Mouse (Mus musculus) c-Kit-positive CD71-positive TER-119-negative erythroid progenitor cells, embryonic 14.5 days (primary cell): Measurements from ENCODE around the gene Dcaf10.
A peak's percentile ranks its signal among the peaks of the same experiment; 100 is the strongest.
"Not testable (repeated sequence)": the region's sequence is repeated elsewhere in the genome, so short reads cannot be mapped to it uniquely, and the experiment has no call there.

Experiments used
- DNase-seq: peaks from one replicate; pipeline ENCODE4 v3.0.0-alpha.2; 2013; ENCODE audit warnings: low read depth

The Dcaf10 gene

DNA sequence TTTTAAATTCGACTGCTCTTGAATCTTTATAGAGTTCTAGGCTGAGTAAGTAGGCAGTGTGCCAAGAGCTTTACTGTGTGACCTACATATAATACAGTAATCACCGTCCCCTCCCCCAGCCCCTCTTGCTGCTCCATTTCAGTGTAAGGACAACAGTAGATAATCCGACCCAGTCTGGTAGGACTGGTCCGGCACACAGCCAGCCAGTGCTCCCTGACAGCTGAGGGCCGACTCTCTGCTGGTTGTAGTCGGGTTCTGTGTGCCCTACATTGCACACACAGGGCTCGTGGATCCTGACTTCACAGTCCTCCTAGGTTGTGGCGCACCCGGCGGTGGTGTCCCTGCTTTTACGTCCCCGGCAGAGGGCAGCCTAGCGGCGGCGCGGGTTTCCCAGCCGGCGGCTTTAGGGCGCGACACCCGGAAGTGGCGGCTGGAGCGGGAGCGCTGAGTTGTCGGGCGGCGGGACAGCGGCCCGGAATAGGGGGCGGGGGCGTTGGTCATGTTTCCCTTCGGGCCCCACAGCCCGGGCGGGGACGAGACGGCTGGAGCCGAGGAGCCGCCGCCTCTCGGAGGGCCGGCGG lies at the start of gene Dcaf10:
Gene Dcaf10, plus strand, starts transcription at position 433 of the 581 bp plus-strand sequence.
- peak; percentile 83 for DNase-seq

DNA sequence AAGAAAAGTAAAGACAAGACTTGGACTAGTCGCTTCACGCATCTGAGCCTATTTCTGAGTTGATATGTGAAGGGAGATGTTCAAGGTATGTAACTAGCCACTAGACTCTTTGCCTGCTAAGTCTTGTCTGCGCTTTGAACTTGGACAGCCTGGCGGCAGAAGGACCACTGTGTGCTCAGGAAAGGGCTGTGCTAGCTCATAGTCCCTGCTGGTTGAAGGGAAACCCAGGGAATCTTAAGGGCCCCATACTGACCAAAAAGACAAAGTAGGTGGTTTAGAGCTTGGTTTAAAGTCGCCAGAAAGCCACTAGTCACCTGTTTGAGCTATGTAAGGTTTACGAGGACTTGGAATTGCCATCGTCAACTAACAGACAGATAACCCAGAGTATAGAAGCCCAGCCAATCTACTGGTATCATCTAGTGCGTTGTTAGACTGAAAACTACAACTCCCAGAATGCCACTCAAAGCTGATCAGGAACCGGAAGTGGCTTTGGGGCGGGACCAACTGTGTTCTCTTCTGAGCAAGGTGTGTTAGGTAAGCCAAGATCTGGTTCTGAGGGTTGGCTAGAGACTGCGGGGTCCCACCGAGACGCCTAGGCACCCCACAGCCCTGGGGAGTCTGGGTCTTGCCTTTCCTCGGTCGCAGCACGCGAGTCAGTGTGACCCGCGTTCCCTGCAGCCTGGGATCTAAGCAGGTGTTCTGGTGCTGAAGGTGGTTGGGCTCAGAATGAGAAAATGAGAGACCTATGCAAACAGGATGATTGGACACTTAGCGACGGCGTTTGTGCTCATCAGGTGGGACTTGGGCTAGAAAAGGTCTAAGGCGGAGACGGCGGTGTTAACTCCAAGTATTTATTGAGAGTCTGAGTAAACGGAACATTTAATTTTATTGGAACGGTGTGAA lies 45.0 kb upstream of the Dcaf10 start, which contains the start of gene Trmt10b:
Gene Trmt10b, plus strand, starts transcription at position 466 of the 903 bp plus-strand sequence.
- DNase-seq, result peak; percentile 75

DNA sequence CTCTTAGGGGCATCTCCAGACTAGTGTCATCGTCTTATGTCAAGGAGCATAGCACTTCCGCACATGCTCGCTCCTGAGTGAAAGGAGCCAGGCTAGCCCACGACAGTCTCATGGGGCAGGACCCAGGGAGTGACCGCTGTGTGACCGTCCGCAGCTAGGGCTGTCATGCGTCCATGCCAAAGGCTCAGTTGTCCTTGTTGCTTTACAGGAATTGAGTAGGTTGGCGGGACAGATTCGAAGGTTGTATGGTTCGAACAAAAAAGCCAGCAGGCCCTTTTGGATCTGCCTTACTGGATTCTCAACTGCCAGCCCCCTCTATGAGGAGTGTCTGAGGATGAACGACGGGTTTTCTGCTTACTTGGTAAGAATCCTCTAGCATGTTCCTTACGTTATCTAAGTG lies 36.4 kb upstream of the Dcaf10 start:
- DNase-seq, result no peak

DNA sequence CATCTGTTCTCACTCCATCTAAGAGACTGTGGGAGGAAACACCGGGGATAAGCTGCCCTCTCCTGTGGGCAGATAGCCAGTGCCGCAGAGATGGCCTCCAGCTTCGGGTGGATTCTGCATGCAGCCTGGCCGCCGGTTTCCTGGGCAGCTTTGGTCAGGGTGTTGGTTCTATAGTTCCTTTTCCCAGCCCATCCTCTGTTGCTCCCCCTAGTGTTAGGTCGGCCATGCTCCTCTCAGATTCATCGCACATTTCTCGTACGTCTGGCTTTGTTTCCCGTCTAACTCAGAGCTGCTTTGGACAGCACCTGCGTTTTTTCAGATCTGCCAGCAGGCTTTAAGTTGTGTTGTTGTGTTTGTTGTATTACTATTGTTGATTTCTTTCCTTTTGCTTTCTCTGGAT lies 33.9 kb upstream of the Dcaf10 start:
- no peak for DNase-seq

DNA sequence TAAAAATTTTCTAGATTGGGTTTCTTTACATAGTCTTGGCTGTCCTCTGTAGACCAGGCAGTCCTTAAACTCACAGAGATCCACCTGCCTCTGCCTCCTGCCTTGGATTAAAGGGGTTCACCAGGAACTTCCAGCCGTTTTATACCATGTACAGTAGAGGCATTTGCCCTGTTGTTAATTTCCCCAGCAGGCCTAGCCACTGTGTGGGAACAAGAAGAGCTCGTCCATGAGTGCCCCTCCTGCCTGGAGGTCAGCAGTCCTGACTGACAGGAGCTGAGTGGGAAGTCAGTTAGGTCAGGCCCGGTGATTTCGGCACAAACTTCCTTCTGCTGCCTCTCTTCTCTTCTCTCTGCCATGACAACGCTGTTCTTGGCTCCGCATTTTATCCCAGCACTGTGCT lies 33.3 kb upstream of the Dcaf10 start:
- no peak for DNase-seq

DNA sequence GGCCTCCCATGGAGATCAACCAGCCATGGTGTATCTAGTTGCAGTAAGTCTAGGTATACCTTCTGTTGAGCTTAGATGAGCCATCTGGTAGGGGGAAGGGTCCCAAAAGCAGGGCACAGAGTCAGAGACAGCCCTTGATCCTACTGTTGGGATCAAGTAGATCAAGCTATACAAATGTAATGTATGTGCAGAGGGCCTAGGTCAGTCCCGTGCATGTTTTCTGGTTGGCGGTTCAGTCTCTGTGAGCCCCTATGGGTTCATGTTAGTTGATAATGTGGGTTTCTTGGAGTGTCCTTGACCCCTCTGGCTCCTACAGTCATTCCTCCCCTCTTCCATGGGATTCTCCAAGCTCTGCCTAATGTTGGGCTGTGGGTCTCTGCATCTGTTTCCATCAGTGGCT lies 30.8 kb upstream of the Dcaf10 start:
- no peak for DNase-seq

DNA sequence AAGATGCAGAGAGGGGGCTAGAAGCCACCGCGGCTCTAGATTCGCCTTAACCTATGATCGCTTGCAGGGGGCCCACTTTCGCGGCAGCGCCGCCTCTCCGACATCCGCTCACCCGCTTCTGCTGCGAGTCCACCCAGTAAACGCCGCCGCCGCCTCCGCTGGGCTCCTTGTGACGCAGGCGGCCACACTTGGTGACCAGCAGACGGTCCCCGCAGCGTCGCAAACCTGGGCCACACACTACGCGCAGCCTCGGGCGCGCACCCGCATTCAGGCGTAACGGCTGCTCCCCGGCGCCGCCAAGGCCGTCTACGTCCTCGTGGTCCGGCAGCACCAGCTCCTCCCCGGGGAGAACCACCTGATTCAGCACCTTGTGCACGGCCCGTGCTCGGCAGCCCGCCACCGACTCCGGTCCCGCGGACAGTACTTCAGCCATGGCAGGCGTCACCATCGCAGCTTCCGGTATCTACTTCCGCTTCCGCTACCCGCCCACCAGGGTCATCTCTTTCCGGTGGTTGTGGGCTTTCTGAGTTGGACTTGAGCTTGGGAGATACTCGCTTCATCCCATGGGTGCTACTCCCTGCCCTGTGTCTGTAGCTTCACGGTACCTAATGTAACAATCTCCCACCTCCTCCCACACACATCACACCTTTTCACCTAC lies 21.6 kb upstream of the Dcaf10 start:
- DNase-seq, result peak; percentile 62

DNA sequence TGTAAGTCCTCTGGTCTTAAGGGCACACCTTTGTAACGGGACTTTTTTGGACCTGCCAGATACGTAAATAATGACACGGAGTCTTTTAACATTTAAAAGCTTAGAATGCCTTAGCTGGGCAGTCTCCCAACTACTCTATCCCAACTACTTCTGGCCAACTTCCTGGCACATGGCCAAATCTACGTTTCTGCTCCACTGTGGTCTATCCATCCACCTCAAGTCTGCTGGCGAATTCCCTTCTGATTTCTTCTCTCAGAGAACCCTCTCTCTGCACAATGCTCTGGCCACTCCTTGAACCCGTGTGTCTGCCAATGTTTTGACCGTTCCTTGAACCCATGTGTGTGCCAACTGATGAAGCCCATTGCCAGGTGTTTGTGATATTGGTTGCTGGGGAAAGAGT lies 10.8 kb upstream of the Dcaf10 start:
- DNase-seq, result no peak

DNA sequence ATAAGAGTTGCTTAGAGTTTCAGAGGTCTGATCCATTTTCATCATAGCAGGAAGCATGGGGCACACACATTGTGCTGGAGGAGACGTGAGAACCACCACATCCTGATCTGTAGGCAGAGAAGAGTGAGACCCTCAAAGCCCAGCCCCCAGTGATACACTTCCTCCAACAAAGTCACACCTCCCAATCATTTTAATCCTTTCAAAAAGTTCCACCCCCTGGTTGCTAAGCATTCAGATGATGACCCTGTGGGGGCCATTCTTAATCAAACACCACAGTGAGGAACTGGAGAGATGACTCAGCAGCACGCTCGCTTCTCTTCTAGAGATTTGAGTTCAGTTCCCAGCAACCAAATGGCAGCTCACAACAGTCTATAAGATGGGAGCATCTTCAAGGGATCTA lies 9.4 kb upstream of the Dcaf10 start:
- DNase-seq, result no peak

DNA sequence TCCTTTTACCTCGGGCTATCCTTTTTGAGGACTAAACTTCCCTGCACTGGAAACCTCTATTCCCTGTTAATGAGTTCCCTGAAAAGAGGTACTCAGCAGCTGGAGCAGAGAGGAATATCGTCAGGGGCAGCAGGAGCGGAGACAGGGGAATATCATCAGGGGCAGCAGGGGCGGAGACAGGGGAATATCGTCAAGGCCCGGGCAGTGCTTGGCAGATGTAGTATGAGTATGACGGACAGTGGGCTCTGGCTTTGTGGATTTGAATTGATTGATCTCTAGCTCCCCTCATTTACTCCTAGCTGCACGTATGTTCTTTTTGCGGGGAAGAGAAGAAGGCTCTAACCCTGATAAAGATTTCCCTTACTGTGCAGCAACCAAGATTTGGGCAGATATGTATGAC lies 675 bp upstream of the Dcaf10 start:
- DNase-seq, result no peak

DNA sequence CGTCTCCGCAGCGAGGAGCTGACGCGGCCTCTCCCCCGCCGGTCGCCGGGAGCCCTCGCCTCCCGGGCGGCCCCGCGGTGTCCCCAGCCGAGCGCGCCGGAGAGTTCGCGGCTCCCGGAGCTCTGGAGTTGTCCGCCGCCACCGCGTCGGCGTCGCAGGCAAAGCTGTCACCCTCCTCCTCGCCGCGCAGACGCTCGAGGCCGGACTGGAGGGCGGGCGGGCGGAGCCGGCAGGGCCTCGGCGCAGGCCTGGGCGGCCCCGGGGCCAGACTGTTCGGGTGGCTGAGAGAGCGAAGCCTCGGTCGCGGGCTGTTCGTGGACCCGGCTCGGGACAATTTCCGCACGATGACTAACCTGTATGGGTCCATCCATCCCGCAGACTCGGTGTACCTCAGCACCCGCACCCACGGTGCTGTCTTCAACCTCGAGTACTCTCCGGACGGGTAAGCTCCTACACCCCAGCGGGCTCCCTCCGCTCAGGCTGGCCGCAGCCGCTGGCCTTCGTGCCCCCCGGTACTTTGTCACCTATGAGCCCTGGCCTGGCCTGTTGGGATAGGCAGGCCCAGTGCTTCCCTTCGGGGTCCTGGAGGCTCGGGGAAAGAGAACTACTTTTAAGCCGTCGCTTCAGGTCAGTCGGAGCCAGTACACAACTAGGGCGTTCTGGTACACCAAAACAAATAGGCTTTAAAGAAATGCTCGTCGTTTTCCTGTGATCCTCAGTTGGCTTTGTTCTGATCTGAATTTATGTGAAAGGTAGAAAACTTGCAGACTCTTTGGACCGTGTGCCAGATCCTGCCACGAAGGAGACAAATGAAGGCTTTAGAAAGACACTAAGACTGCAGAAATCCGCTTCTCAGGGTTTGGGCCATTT lies 620 bp downstream of the Dcaf10 start, which contains the start of gene Exosc3:
Gene Exosc3, minus strand, starts transcription at position 447 of the 870 bp plus-strand sequence.
- DNase-seq, result peak; percentile 31

DNA sequence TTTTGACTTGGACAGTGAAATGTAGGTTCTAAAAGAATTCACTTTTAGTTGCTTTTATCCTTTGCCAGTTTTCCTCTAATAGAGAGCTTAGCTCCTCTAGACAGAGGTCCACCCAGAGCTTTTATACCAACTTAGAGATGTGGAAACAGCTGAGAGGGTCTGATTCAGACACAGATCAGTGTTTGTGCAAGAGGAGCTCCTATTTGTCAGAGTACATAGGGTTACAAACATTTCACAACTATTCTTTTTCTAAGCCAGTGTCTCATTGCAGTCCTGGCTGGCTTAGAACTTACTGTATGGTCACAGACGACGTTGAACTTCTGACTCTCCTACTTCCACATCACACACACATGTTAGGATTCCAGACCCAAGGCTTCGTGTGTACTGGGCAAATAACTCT lies 14.8 kb downstream of the Dcaf10 start:
- no peak for DNase-seq

DNA sequence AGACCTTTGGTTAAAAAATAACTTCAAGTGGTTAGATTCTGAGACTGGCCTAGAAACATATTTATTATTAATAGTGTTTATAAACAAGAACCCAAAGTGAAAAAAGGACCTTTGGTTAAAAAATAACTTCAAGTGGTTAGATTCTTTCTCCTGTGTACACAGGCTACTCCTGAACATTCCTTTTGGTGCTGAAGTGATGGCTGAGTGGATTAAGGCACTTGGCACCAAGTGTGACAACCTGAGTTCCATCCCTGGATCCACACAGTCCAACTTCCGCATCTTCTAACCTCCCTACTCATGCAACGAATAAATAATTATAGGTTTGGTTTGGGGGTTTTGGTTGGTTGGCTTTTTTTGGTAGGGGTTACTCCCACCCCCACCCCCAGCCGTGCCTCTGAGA lies 29.4 kb downstream of the Dcaf10 start:
- DNase-seq, result no peak

DNA sequence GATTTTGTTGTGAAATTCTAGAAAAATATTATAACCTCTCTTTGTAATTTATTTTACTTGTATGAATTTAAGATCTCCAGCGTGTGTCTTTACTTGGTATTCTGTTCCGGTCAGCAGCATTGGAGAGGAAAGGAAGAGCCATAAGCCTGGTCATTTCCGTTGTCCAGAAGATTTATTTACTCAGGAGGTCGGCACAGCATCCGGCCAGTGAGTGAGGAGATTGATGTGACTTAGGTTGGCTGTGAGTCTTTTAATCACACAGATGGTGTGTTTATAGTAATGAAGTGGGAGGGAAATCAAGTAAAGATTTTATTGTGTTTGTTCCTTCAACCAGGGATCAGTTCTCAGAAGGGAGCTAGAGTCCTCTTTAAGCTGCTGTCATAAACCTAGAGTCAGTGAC lies 33.0 kb downstream of the Dcaf10 start:
- DNase-seq, result no peak

DNA sequence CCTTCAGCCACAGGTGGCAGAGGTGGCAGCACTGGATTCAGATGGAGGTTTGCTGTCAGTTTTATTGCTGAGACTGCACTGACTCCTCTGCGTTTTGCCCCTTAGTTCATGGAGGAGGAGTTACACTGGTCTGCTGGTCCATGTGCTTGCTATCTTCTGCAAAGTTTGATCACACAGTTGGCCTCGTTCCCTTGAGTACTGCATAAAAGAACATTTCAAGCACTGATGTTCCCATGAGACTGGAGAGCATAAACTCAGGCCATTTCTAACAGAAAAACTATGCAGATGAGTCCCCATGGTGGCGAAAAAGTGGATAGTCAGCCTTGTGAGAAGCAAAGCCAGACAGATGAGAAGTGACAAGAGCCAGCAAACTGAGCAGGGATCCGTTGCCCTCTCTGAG lies 34.7 kb downstream of the Dcaf10 start:
- no peak for DNase-seq

DNA sequence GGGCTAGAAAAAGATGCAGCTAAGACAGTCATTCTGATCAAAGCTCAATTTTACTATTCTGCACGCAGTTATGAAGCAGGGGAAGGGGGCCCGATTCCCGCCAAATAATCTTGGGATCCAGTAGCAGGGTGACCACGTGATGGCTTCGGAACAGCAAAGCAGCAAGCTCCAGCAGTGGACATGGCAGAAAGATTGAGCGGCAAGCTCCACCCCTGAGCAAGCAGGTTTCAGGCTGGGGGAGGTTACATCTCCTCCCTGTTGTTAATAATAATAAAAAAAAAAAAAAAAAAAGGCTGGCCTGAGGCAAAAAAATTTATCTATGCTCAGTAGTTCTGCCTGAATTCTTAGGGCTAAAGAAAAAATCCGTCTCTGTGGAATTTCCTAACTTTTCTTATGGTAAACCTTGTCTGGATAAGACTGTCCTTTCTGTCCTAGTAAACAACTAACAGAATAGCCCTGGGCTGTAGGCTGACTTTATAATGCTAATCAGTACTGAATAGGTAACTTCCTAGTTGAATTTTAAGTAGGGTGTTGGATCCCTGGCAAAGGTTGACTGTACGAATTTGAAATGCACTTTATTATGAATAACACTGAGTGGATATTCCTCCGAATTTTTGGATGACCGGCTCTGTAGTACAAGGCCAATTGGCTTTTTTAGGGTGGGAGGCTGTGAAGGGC lies 39.1 kb downstream of the Dcaf10 start:
- not testable (repeated sequence) for DNase-seq

DNA sequence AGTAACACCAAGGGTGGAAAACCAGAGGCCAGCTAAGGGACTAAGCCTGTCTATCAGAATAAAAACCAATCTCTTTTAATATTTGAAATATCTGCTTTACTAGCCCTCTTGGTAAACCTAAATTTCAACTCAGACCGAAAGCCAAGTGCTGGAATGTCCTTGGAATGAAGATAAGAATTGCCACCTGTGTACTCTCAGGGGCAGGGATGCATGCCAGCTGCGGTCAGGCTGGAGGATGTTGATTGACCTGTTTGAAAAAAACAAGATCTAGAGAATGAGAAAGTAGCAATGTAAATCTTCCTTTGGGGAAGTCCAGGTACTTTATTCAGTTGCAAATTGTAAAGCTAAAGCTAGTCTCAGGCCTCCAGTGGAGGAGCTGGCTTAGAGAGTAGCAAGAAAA lies 40.2 kb downstream of the Dcaf10 start:
- DNase-seq, result not testable (repeated sequence)

DNA sequence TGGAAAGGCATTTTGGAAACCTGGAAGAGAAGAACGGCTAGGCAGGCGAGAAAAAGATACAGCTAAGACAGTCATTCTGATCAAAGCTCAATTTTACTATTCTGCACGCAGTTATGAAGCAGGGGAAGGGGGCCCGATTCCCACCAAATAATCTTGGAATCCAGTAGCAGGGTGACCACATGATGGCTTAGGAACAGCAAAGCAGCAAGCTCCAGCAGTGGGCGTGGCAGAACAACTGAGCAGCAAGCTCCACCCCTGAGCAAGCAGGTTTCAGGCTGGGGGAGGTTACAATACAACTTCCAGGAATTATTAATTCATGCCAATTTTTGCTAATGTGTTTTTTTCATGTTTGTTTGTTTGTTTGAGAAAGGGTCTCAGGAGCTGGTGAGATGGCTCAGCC lies 45.4 kb downstream of the Dcaf10 start:
- not testable (repeated sequence) for DNase-seq

DNA sequence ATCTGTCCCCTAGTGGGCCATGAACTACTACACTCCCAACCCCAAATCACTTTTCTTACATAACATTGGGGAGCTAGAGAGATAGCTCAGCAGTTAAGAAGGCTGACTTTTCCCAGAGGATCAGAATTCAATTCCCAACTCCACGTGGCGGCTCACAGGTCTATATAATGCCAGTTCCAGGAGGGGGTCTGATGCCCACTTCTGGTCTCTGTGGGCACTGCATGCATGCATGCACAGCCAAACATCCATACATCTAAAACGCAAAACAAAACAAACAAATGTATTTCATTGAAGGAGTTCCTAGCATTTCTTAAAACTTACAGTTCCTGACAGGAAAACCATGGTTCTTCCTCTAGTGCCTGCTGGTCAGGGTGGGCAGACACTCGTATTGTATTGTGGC lies 50.2 kb downstream of the Dcaf10 start:
- no peak for DNase-seq

DNA sequence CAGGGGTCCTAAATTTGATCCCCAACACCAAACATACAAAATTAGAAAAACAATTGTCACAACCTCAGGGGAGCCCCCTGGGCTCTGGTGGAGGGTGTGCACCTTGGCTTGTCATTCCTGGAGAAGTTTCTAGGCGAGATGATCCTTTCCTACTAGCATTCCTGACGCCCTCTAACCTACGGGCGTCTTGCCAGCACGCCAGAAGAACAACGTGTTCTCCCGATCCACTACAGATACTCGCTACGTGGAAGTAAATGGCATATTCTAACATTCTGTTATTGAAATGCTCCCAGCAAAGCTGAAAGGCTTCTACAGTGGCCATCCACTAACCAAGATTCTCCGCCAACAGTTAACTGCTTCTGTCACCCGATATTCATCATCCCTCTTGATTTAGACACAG lies 50.7 kb downstream of the Dcaf10 start:
- DNase-seq, result no peak

DNA sequence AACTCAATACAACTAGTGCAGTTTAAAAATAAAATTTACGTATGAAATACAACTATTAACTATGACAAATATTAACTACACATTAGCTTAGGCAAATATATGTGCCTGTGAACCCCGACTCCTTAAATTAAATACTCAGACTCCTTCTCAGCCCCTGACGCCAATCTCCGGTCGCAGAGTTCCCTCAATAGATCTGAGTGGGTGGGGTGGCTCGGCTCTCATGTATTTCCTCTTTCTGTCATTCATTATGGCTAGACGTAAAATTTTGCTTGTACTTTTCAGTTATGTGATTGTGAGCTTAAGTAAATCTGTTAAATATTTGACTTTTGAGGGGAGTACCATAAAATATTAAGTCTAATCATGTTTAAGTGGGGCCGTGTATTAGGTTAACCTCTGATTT lies 51.1 kb downstream of the Dcaf10 start:
- no peak for DNase-seq
